Mouse (Mus musculus): ENCODE data around the gene Kdm8.

Kdm8 gene

GRCm38 (mm10) chr7:125462200-125462599 lies 17.7 kb downstream of the Kdm8 start:
- DNase-seq (ENCODE audit: low read depth, low spot score): no peak

GRCm38 (mm10) chr7:125469937-125470336 lies 25.5 kb downstream of the Kdm8 start:
- DNase-seq (ENCODE audit: low read depth, low spot score): peak; percentile 66

GRCm38 (mm10) chr7:125470901-125471300 lies 26.4 kb downstream of the Kdm8 start:
- DNase-seq (ENCODE audit: low read depth, low spot score): no peak

GRCm38 (mm10) chr7:125471991-125472741 lies 27.7 kb downstream of the Kdm8 start:
- peak; percentile 88 for DNase-seq (ENCODE audit: low read depth, low spot score)

GRCm38 (mm10) chr7:125474535-125474934 lies 30.1 kb downstream of the Kdm8 start:
- DNase-seq (ENCODE audit: low read depth, low spot score): no peak

GRCm38 (mm10) chr7:125475601-125476251 lies 31.2 kb downstream of the Kdm8 start:
- DNase-seq (ENCODE audit: low read depth, low spot score): no peak

- no peak for DNase-seq (ENCODE audit: low read depth, low spot score)
These were observed 34.0 kb downstream of the Kdm8 start for GRCm38 (mm10) chr7:125478391-125478984.

- no peak for DNase-seq (ENCODE audit: low read depth, low spot score)
These were observed 36.0 kb downstream of the Kdm8 start for GRCm38 (mm10) chr7:125480518-125480917.

- no peak for DNase-seq (ENCODE audit: low read depth, low spot score)
These were observed 37.9 kb downstream of the Kdm8 start for GRCm38 (mm10) chr7:125482339-125482738.

GRCm38 (mm10) chr7:125482886-125483285 lies 38.4 kb downstream of the Kdm8 start:
- no peak for DNase-seq (ENCODE audit: low read depth, low spot score)

- no peak for DNase-seq (ENCODE audit: low read depth, low spot score)
These were observed 40.3 kb downstream of the Kdm8 start for GRCm38 (mm10) chr7:125484791-125485190.

- DNase-seq (ENCODE audit: low read depth, low spot score): no peak
These were observed 41.7 kb downstream of the Kdm8 start for GRCm38 (mm10) chr7:125486121-125486630.

GRCm38 (mm10) chr7:125487126-125487525 lies 42.6 kb downstream of the Kdm8 start:
- DNase-seq (ENCODE audit: low read depth, low spot score): no peak

- no peak for DNase-seq (ENCODE audit: low read depth, low spot score)
These were observed 44.2 kb downstream of the Kdm8 start for GRCm38 (mm10) chr7:125488706-125489105.

- DNase-seq (ENCODE audit: low read depth, low spot score): no peak
These were observed 45.2 kb downstream of the Kdm8 start for GRCm38 (mm10) chr7:125489636-125490035.

- DNase-seq (ENCODE audit: low read depth, low spot score): peak; percentile 92
These were observed 46.7 kb downstream of the Kdm8 start, which contains the start of gene Nsmce1 for GRCm38 (mm10) chr7:125490947-125491735. Gene Nsmce1 (minus strand): TSS chr7:125491596.

GRCm38 (mm10) chr7:125491760-125492159 lies 47.3 kb downstream of the Kdm8 start:
- no peak for DNase-seq (ENCODE audit: low read depth, low spot score)

GRCm38 (mm10) chr7:125492551-125492950 lies 48.1 kb downstream of the Kdm8 start:
- no peak for DNase-seq (ENCODE audit: low read depth, low spot score)

GRCm38 (mm10) chr7:125495864-125496440 lies 51.5 kb downstream of the Kdm8 start:
- no peak for DNase-seq (ENCODE audit: low read depth, low spot score)

GRCm38 (mm10) chr7:125499927-125500868 lies 55.7 kb downstream of the Kdm8 start:
- no peak for DNase-seq (ENCODE audit: low read depth, low spot score)
